Mouse (Mus musculus) common myeloid progenitor, adult 5-6 weeks (primary cell): ENCODE data around the gene Ank3. TPM values are rescaled to one million over a fixed set of nuclear protein-coding genes. Genes with fewer than 3 reads are reported as not detected.

Experiments
- ATAC-seq: replicated peaks from 2 replicates; pipeline ENCODE4 v1.8.0; 2016; ENCODE audit warnings: low read depth, mild to moderate bottlenecking, moderate TSS enrichment, inconsistent platforms; ENCODE audit not compliant: poor library complexity, severe bottlenecking
- total RNA-seq: library from RNA; stranded (forward); fragments of 200-1000, 187-1606 nt; gene quantifications from 2 replicates; pipeline ENCODE4 v1.2.3, GENCODE M21; 2017

Ank3 gene
- total RNA-seq, 1 experiment from 2014 or later, result 0.50 TPM

DNA sequence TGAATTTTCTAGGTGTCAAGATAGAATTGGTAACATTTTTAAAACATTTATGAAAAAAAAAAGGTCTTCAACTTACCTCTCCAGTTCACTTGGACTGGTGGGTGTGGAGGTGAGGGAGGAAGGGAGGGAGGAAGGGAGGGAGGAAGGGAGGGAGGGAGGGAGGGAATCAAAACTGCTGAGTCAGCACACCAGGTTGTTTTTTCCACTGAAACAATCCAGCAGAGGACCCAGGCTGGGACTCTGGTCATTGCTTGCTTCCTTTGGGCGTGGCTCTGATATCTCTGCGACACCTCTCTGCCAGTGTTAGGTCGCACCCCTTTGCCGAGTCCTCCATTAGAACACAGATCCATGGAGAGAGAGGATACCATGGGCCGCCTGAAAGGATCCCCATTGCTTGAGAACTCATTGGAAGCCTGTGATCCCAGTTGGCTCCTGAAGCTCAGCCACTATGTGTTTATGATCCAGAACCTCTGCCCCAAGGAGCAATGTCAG lies 246.8 kb downstream of the Ank3 start:
- ATAC-seq, result no peak

DNA sequence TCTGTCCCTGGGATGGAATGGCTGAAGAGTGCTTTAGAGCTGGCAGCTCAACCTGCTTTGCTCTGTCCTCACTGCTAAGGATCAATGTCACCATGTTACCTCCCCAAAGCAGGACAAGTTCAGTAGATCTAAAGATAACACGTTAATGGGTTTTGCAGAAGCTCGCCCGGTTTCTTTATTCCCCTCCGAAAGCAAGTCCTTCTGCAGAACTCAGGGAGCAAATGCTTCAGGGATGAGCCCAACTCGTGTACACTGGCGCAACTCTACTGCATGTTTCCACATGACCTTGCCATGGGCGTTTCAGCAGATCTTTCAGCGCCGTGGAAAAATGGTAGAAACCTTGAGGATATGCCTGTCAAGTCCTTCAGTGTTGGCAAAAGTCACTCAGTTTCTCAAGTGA lies 247.4 kb downstream of the Ank3 start:
- ATAC-seq, result no peak

DNA sequence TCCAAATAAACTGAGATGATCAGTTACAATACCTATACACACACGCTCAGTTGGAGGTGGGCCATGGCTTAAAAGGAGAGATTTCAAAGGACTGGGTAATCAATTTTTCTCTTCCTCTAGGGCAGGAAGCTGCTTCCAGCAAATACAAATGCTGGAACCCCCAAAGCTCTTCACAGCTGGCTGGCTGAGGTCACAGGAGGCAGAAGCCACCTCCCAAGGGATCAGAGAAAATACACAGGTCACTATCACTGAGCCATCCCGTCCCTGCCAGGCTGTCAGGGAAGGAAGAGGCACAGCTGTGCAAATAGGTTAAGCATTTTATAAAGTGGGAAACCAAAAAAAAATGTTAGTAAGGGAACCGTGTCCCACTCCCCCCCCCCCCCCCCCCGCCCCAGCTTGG lies 251.5 kb downstream of the Ank3 start:
- ATAC-seq, result no peak

DNA sequence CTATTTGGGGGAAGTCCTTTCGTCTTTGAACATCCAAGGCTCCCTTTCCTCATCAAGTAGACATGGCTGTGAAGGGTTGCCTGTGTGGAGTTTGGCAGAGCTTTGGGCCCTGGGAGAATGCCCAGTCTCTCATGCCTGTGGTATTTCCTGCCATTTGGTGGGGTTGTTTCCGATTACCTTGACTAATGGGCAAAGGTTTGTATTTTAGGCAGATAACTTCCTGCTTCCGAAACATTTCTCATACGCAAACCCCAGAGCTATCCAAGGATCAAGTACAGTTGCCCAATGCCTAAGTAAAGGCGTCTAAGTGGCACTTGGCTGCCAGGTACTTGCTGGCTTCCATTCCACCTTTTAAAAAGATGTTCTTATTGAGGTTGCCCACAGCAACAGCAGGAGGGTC lies 254.1 kb downstream of the Ank3 start:
- no peak for ATAC-seq

DNA sequence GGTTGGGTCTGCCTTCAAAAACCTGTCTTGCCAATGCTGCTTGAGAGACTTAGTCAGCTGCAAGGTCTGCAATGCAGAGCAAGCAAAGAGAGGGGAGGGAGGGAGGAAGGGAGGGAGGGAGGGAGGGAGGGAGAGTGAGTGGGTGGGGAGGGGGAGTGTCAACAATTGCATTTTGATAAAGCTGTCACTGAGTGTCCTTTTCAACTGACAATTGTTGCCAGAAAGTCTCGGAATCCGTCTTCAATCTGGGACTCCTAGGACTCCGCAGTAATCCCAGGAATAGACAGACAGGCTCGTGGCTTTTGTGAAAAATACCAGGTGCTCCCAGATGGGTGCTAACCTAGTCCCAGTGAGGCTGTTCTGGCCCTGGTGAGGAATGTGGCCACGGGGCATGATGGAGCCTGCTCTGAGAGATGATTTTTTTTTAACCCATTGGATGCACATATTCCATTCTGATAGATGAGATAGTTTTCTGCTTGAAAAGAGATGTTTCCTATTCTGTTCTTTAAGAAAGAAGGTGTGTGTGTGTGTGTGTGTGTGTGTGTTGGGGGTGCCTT lies 254.6 kb downstream of the Ank3 start:
- no peak for ATAC-seq

DNA sequence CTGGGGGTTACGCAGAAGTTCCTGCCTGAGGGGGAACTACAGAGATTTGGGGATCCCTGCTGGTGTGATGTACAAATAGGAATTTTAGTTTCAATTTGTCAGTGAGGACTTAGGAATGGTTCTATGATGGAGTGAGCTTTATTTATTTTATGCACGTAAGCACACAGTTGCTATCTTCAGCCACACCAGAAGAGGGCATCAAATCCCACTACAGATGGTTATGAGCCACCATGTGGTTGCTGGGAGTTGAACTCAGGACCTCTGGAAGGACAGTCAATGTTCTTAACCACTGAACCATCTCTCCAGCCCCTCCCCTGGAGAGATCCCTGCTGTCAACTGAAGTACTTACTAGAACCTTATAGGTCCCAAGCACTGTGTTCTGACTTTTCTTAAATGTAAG lies 255.6 kb downstream of the Ank3 start:
- no peak for ATAC-seq

DNA sequence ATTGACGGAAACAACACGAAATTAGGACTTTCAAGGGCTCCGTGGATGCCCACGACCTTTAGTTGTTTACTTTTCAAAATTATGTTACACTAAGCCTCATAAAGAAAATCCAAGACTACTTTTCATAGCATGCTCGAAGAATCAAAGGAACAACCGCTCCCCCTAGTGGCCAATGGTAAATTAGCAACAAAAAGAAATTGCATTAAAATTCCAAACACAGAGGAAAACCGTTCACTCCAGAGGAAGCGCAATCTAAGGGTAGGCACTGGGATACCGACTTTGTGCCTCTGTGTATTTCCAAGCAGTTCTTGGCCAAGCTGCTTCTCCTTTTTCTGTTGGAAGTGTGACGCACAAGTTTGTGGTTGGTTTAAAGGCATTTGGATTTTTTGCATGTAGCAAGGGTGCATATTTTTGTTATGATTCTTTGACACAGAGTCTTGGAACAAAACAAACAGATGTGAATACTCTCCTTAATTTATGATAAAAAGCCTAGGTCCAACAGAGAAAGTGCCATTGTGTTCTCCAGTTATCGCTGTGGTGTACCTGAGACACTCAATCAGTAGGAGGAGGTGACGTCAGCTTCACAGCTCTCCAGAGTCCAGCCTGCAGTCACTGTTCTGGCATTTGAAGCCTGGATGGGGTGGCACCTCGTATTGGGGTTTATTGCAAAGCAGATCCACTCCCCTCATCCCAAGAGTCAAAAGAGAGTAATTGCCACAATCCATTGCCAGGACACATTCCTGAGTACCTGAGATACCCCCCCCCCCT lies 256.5 kb downstream of the Ank3 start:
- ATAC-seq, result no peak

DNA sequence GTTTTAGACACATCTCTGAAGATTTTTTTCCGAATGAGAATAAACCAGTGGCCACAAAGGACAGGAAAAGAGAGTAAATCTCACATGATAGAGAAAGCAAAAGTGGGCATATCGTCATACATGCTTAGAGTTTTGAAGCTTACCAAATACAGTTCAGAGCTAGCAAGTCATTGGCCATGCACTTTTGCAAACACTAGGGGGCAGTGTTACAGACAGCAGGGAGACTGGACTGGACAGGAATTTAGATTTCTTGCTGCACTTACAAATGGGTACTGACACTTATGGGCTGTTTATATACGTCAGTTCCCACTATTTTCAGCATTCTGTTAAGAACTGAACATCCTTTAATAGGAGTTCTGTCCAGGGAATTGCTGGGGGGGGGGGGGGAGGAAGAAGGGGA lies 257.7 kb downstream of the Ank3 start:
- ATAC-seq, result peak; percentile 89

DNA sequence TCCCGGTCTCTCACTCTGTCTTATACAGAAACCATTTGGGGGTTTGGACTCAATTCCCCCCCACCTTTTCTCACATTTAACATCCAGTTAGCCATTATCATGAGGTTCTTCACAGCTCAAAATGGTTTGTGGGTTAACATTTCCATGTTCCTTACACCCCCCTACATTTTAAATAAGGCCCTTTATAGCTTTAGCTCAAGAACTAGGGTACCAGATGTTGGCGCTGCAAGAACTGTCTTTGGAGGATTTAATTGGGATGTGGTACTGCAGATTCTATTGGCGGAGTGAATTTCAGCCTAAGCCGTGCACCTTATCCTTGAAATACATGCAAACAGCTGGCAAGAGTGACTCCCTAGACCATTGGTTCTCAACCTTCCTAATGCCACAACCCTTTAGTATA lies 261.2 kb downstream of the Ank3 start:
- ATAC-seq, result no peak

DNA sequence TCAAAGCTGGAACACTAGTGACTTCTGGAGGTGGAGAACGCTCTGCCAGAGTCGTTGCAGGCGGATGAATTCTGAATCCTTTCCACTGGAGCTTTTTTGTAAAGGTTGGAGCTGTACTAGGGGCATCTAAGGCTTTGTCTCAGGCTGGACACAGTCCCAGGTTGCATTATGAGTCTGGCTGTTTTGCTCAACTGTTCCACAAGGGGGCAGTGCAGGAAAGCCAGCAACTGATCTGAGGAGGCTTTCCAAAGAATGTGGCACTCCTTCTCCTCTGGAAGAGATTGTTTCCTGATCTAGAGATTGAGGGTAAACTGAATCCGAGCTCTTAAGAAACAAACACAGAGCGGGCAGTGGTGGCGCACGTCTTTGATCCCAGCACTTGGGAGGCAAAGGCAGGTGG lies 263.8 kb downstream of the Ank3 start:
- ATAC-seq, result peak; percentile 87

DNA sequence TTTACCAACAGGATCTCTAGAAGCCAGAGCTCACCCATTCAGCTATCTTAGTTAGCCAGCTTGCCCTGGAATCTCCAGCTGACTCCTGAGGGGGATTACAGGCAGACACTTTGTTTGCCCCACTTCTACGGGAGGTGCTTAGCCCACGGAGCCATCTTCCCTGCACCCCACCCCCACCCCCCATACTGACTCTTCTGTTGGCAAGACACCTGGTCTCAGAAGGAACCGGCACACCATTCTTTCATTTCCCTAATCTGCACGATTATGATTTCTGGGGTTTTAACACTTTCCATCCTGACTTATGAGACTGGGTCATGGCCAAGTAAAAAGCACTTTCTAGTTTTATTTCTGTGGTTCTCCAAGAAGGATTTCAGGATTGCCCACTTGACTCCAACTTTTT lies 268.9 kb downstream of the Ank3 start:
- ATAC-seq, result no peak

DNA sequence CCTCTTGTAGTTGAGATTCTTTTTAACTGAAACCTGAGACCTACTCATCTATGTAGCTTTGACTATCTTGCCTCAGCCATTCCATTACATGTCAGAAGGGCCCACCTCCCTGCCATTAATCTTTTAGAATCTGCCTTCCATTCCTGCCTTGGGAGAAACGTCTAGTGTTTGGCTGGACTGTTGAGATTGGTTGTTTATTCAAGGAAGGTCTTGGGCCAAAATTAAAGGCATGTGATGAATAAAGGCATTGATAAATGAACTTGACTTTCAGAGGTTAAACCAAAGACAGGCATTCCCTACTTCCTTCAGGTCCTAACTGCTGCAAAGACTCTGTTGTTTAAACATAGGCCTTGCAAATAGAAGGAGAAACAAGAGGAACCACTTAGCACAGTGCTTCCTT lies 271.9 kb downstream of the Ank3 start:
- no peak for ATAC-seq

DNA sequence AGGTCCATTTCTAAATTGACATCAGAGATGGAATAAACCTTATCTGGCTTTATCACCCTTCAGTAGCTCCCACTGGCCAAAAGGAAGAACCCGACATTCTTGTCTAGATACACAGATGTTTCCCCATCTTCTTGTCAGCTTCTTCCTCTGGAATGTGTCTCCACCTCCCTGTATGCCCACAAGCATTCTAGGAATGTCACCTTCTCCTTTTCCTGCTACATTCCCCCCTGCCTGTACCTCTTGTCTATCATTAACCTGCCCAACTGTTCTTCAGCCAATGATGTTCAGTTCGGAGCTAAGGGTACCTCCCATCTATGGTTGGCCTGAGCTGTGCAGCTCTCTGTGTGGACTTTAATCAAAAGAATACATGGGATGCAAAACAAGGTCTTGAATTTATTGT lies 272.4 kb downstream of the Ank3 start:
- ATAC-seq, result no peak

DNA sequence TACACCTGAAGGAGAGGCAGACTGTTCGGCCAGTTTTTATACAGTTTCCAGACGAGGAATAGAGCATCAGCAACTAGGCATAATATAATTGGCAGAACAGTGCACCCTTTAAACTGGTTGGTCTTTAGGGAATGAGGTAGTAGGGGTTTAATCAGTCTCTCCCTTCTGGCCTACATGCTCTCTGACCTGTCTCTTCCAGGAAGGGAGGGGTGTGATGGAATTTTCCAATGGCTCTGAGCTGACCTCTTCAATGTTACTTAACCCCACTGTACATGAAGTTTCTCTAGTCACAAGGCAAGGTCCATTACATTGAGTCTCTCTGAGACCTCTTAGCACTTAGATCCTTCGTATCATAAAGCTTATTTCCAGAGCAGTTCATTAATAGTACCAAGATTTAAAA lies 272.9 kb downstream of the Ank3 start:
- ATAC-seq, result no peak

DNA sequence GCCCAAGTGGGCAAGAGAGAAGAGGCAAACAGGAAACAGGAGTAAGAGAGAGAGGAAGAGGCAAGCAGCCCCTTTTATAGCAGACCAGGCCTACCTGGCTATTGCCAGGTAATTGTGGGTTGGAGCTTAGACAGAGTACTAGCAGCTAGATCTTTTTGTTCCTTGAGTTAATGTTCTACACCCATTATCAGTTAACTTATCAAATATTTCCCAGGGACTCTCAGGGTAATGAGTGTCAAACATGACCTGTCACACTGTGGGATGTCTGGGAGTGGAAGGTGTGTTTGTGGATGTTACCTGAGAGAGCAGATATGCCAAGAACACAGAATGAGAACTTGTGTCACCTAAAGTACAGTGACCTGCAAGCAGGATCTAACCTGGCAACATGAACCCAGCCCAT lies 274.0 kb downstream of the Ank3 start:
- ATAC-seq, result no peak

DNA sequence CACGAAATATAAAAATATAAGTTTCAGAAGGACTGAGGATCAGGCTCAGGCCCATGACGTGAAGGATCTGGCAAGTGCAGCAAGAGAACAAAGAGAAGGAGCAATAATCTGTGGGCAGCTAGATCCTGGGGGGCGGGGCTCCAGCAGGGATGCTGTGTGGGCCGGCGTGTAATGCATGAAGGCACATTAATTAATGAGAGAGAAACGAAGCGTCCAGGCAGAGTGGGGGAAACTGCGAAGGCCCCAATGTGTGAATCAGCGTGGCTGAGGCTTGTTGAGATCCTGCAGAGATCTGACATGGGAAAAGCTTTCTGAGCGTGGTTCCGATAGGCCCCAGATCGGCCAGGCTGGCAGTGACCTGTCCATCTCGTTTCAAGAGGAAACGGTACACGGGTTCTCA lies 279.7 kb downstream of the Ank3 start:
- no peak for ATAC-seq

DNA sequence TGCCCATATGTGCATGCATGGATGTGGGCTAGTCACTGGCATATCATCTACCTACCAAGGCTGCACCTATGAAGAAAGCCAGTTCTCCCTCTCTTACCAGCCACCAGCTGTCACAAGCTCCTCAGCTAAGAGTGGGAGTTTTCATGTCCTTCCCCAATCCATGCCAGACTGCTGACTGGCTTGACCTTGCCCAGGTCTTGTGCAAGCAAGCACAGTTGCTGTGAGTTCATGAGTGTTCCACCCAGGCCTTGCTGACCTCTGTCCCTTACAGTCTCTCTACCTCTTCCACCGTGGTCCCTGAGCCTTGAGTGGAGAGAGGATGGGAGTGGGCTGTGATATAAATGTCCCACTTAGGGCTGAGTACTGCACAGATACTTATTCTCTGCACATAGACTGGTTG lies 287.8 kb downstream of the Ank3 start:
- no peak for ATAC-seq

DNA sequence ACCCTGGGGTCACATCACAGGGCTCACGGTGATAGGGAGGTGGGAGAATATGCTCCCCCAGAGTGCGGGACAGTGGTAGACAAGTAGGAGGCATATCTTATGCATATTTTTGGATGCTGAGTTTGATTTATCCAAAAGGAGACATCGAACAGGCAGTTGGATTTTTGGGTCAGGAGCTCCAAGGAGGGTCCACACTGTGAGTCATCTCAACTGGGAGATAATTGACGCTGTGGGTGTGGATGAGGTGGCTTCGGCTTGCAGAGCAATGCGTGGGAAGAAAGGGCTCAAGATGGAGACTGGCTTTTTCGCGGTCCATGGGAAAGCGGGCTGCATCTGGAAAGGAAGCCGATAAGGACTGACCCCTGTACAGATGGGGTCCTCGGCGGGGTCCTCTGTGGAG lies 290.5 kb downstream of the Ank3 start:
- no peak for ATAC-seq

DNA sequence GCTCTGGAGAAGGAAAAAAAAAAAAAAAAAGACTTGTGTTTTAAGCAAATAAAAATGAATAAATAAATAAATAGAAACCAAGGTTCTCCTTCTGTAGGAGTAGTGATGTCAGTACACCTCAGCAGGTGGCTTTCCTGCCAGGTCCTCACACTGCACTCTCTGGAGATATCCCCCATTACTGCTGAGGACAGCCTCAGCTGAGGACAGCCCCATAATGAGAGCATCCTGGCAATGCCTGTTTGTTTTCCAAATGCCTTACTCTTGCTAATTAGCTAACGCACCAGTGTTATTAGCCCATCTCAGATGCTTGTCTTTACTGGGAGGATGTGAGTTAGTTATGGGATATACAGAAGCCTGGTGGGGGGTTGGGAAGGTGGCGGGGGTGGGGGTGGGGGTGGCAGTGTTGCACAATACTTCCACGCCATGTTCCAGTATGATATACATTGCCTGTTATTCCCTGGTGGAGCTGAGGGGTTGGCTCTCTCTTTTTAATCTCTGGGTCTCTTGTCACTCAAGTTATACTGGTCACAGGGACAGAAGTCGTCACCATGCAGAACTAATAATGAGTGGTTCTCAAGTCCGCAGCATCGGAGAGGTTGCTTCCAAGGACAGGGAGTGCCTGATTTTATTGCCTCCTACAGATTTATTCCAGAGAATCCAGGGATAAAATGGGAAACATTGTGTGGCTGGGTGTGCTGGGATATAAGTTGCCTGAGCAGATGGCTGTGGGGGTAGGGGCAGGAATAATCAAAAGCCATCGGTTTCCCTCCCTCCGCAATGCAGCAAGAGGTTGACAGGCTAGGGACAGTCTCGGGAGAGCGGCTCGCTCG lies 291.8 kb downstream of the Ank3 start:
- no peak for ATAC-seq

DNA sequence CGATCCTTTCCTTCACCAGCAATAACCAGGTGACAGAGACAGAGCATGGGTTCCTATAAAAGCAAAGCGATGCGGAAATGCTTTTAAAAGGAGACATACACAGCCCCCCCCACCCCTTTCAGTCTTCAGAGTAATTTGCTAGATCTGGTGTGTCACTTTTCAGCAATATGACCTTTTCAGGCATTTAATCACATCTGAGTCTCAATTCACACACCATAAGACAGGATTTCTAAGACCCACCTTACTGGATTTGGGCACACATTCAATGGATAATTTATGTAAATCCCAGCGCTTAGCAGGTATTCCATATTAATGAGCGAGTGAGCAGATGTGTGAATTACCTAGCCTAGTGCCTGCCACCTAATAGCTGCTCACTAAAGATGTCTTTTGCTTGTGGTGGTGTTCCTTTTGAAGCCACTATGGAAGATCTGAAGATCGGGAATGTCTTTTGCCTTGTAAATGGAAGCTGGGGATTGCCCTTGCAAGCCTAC lies 292.4 kb downstream of the Ank3 start:
- no peak for ATAC-seq

DNA sequence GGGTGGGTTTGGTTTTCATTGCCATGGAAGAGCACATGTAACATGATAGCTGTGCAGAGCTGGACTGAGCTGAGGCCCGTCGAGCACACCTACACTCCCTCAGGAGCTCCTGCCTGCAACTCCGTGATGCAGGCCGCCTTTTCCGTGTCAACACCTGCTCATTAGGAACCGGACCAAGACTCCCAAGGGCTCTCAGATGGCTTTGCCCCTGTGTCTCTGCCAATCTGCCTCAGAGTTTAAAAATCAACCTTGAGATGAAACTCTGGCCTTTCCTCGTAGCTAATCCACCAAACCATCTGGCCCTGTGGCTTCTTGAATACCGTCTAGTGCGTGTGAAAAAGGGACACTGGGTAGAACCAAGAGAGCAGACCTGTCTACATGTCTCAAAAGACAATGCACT lies 297.4 kb downstream of the Ank3 start:
- ATAC-seq, result no peak
